Mouse (Mus musculus) left cerebral cortex, postnatal 36 days (tissue): Measurements from ENCODE around the gene Nostrin. TPM values are rescaled to one million over a fixed set of nuclear protein-coding genes. Genes with fewer than 3 reads are reported as not detected.

ENCODE experiments used
- DNase-seq, 2 experiments: peaks; one replicate each; pipeline ENCODE4 v3.0.0; 2021 to 2022; ENCODE audit warnings: low spot score in 2 of 2, mixed read lengths in 1 of 2
- intact Hi-C: fragments of 180-260 bp; cut with DNase I; formaldehyde crosslinking; loops from one replicate; pipeline ENCODE4 v1.15.1; 2025
- total RNA-seq, 2 experiments: library from RNA; stranded (reverse); gene quantifications; 2 replicates each; pipeline ENCODE4 v1.2.3; 2021

Gene Nostrin
- total RNA-seq, 2 experiments from 2014 or later = 5.4 to 5.8 TPM

- intact Hi-C loops = no loop called here
- DNase-seq = no peak
These were observed 10.2 kb upstream of the Nostrin start for GRCm38 (mm10) chr2:69125425-69125824.

GRCm38 (mm10) chr2:69128321-69128720 is 7.3 kb upstream of the Nostrin start:
- DNase-seq = no peak
- intact Hi-C loops = no loop called here

- no peak for DNase-seq
- intact Hi-C loops = no loop called here
These were observed 6.6 kb upstream of the Nostrin start for GRCm38 (mm10) chr2:69128921-69129395.

GRCm38 (mm10) chr2:69129425-69130210 is 6.0 kb upstream of the Nostrin start:
- intact Hi-C loops = no loop called here
- DNase-seq = no peak

GRCm38 (mm10) chr2:69132046-69132445 is 3.6 kb upstream of the Nostrin start:
- intact Hi-C loops = no loop called here
- no peak for DNase-seq

- intact Hi-C loops = no loop called here
- DNase-seq = no peak
These were observed 3.0 kb upstream of the Nostrin start for GRCm38 (mm10) chr2:69132488-69133040.

- intact Hi-C loops = no loop called here
These were observed 1.4 kb upstream of the Nostrin start for GRCm38 (mm10) chr2:69134186-69134585.

GRCm38 (mm10) chr2:69134937-69135336 is 663 bp upstream of the Nostrin start:
- DNase-seq = no peak
- intact Hi-C loops = no loop called here

More at GRCm38 (mm10) chr2:69134186-69134585, 1.4 kb upstream of the Nostrin start:
- DNase-seq = no peak

- intact Hi-C loops = no loop called here
- DNase-seq = no peak
These were observed 1.9 kb downstream of the Nostrin start for GRCm38 (mm10) chr2:69137406-69138084.

- no peak for DNase-seq
- intact Hi-C loops = no loop called here
These were observed 3.2 kb downstream of the Nostrin start for GRCm38 (mm10) chr2:69138759-69139158.

- no peak for DNase-seq
- intact Hi-C loops = no loop called here
These were observed 4.6 kb downstream of the Nostrin start for GRCm38 (mm10) chr2:69140215-69140614.

GRCm38 (mm10) chr2:69140816-69141215 is 5.2 kb downstream of the Nostrin start:
- DNase-seq = no peak
- intact Hi-C loops = no loop called here

- intact Hi-C loops = no loop called here
- no peak for DNase-seq
These were observed 13.1 kb downstream of the Nostrin start for GRCm38 (mm10) chr2:69148691-69149090.

GRCm38 (mm10) chr2:69149154-69149553 is 13.6 kb downstream of the Nostrin start:
- intact Hi-C loops = no loop called here

GRCm38 (mm10) chr2:69150841-69151240 is 15.2 kb downstream of the Nostrin start:
- no peak for DNase-seq
- intact Hi-C loops = no loop called here

More at GRCm38 (mm10) chr2:69149154-69149553, 13.6 kb downstream of the Nostrin start:
- DNase-seq = no peak

GRCm38 (mm10) chr2:69155861-69156260 is 20.3 kb downstream of the Nostrin start:
- no peak for DNase-seq
- intact Hi-C loops = no loop called here

GRCm38 (mm10) chr2:69156283-69156682 is 20.7 kb downstream of the Nostrin start:
- intact Hi-C loops = no loop called here
- DNase-seq = no peak

GRCm38 (mm10) chr2:69158907-69159306 is 23.3 kb downstream of the Nostrin start:
- intact Hi-C loops = no loop called here
- no peak for DNase-seq

GRCm38 (mm10) chr2:69170395-69171077 is 34.9 kb downstream of the Nostrin start:
- DNase-seq = no peak

GRCm38 (mm10) chr2:69175296-69175695 is 39.7 kb downstream of the Nostrin start:
- intact Hi-C loops = no loop called here
- DNase-seq = peak; percentile 17 to 25

More at GRCm38 (mm10) chr2:69170395-69171077, 34.9 kb downstream of the Nostrin start:
- intact Hi-C loops = no loop called here
